Mouse (Mus musculus) cerebellum, adult 2 months (tissue): Measurements from ENCODE around the gene Btbd16. TPM values are rescaled to one million over a fixed set of nuclear protein-coding genes. Genes with fewer than 3 reads are reported as not detected.

ENCODE experiments used
- DNase-seq, 2 experiments: peaks; one replicate each; pipeline ENCODE4 v3.0.0; 2021
- H3K27ac ChIP-seq: fragments of 200-500 bp; 2 replicates; pipeline ENCODE4 v1.5.1; 2012; ENCODE audit warnings: low read length, control low read depth, inconsistent platforms; ENCODE audit not compliant: insufficient read depth
- H3K27me3 ChIP-seq: fragments of 200-500 bp; 2 replicates; pipeline ENCODE4 v1.6.1; 2012; ENCODE audit warnings: inconsistent platforms, mild to moderate bottlenecking, low read length, moderate library complexity; ENCODE audit not compliant: control insufficient read depth, insufficient read depth
- H3K4me1 ChIP-seq: fragments of 200-500 bp; 2 replicates; pipeline ENCODE4 v1.6.1; 2011; ENCODE audit warnings: low read length; ENCODE audit not compliant: control insufficient read depth, insufficient read depth
- H3K4me3 ChIP-seq: fragments of 200-500 bp; replicated peaks from 2 replicates; pipeline ENCODE3; 2011; ENCODE audit warnings: mild to moderate bottlenecking, low read depth, low read length, control low read depth; ENCODE audit not compliant: insufficient read depth
- CTCF ChIP-seq: fragments of 200-500 bp; IDR thresholded peaks from 2 replicates; pipeline ENCODE4 v1.5.1; 2011; ENCODE audit warnings: low read depth, mild to moderate bottlenecking, control low read depth, low read length, moderate library complexity, borderline replicate concordance; ENCODE audit not compliant: insufficient read depth
- POLR2A ChIP-seq: fragments of 200-500 bp; IDR thresholded peaks from 2 replicates; pipeline ENCODE4 v1.6.1; 2011; ENCODE audit warnings: low read length, control low read depth, borderline replicate concordance; ENCODE audit not compliant: insufficient read depth
- WGBS: fragments of 180-500 bp; shearing (Covaris S2); methylation state at CpG from one replicate; pipeline ENCODE4 v1.1.7; 2018; 5-methylcytosine and 5-hydroxymethylcytosine counted together
- polyA plus RNA-seq: library from polyadenylated mRNA; depleted of rRNA; stranded (reverse); fragments of >200 nt; gene quantifications from 2 replicates; pipeline ENCODE4 v1.2.3, GENCODE M21; 2012

Btbd16 gene
- polyA plus RNA-seq, 1 experiment: 0.47 TPM

DNA sequence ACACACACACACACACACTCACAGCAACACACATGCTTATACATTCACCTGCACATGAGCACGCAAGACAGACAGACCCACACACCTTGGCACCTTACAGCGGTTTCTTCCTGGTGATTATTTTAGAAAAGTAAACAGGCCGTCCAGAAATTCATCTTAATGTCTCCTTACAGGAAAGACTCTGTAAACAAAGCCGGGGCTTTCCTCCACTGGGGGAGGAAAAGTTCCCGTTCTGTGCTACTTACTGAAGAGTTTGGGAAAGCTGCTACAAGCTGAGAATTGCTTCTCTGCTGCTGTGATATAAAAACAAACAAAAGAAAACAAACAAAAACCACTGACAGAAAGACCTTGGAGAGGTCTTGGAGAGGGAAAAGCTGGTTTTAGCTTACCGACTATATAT, 34.8 kb downstream of the Btbd16 start:
- H3K4me1 ChIP-seq: 0 out of 2 replicates have a peak, but pooled peaks cover 4% of the 10 kb centered on the region
- TF ChIP-seq POLR2A (no peak), CTCF (no peak)
- H3K4me3 ChIP-seq: no peak overlapping the region
- no peak for DNase-seq
- 87% methylated on average over 6 of the region's 6 CpGs for WGBS
- no peak overlapping the region for H3K27ac ChIP-seq
- H3K27me3 ChIP-seq: no peaks in the 10 kb centered on the region

DNA sequence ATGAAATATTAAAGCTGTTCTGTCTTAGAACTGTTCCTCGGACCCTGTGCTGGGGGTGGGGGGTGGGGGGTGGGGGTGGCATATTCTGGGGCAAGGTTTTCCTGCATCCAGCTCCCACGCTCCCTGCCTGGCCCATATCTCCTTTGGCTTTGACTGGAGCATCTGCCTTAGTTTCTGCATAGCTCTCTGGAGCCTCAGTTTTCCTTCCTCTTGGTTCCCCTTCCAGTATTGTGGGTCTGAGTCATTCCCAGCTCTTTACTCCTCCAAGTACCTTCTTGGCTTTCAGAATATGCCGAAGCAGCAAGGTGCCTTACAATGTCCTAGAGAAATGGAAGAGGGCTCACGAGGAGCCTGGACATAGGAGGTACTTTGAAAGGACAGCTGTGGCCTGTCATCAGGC, 36.4 kb downstream of the Btbd16 start:
- no peak overlapping the region for H3K4me3 ChIP-seq
- TF ChIP-seq POLR2A: no peak
- no peak for TF ChIP-seq CTCF
- 0 out of 2 replicates have a peak, but pooled peaks cover 4% of the 10 kb centered on the region for H3K4me1 ChIP-seq
- 89% methylated on average over 4 of the region's 4 CpGs for WGBS
- H3K27ac ChIP-seq: no peak overlapping the region
- H3K27me3 ChIP-seq: no peaks in the 10 kb centered on the region
- DNase-seq: no peak

DNA sequence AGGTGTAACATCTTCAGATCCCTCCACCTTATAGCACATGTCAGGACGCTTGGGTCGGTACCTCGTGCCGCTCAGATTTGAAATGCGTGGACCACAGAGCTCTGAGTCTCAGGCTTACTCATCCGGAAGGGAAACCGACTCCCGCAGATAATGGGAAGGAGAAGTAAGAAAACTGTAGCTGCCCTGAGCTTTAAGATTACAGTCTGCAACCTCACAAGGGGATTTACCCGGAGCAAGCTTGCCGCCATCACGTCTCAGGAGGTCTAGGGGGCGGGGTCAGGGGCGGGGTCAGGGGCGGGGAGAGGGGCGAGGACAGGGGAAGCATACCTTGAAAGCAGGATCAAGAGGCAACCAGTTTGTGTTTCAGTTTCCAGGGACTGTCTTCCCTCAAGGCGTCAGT, 38.5 kb downstream of the Btbd16 start:
- DNase-seq: no peak
- no peak overlapping the region for H3K27ac ChIP-seq
- 0 out of 2 replicates have a peak, but pooled peaks cover 4% of the 10 kb centered on the region for H3K4me1 ChIP-seq
- no peak for TF ChIP-seq POLR2A
- TF ChIP-seq CTCF: no peak
- WGBS: 51% methylated on average over 16 of the region's 16 CpGs
- H3K4me3 ChIP-seq: no peak overlapping the region
- H3K27me3 ChIP-seq: no peaks in the 10 kb centered on the region

DNA sequence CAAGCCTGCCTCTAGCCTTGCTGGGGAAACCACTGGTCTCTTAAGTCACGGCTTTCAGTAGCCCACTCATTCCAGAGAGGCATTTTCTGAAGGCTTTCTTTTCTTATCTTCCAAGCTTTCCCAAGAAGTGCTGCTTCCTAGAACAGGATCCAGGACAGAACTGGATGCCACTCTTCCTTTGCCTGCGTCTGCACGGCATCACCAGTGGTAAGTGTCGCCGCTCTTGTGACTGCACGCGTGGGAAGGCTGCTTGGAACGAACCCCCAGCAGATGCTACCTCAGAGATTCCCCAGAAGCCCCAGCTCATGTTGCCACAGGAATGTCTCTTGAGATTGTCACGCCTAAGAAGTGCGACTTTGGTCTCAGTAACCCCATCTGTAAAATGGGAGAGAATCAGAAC, 41.7 kb downstream of the Btbd16 start:
- no peak for DNase-seq
- no peak for TF ChIP-seq POLR2A
- no peak for TF ChIP-seq CTCF
- 96% methylated on average over 10 of the region's 10 CpGs for WGBS
- Histone ChIP-seq H3K4me3 (no peak overlapping the region), H3K27me3 (no peaks in the 10 kb centered on the region), H3K27ac (no peak overlapping the region), H3K4me1 (no peaks in the 10 kb centered on the region)

DNA sequence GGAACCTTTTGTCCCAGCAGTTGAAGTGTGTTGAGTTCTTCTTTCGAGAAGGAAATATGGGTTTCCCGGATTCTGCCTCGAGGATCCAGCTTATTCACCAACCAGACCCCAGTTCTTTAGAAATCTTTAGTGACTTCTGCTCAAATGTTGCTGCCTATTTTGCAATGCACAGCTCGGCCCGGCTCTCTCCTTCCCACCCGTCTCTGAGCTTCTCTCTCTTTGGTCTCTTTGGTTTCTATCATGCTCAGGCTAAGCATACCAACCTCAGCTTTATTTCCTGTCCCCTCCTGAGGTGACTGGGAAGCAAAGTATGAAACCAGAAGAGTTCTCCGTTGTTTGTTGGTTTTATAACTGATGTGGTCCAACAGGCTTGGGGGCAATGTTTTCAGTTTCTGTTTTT, 42.4 kb downstream of the Btbd16 start:
- TF ChIP-seq CTCF (no peak), POLR2A (no peak)
- Histone ChIP-seq H3K27ac (no peak overlapping the region), H3K27me3 (no peaks in the 10 kb centered on the region), H3K4me3 (no peak overlapping the region), H3K4me1 (no peaks in the 10 kb centered on the region)
- no peak for DNase-seq
- 83% methylated on average over 7 of the region's 7 CpGs for WGBS

DNA sequence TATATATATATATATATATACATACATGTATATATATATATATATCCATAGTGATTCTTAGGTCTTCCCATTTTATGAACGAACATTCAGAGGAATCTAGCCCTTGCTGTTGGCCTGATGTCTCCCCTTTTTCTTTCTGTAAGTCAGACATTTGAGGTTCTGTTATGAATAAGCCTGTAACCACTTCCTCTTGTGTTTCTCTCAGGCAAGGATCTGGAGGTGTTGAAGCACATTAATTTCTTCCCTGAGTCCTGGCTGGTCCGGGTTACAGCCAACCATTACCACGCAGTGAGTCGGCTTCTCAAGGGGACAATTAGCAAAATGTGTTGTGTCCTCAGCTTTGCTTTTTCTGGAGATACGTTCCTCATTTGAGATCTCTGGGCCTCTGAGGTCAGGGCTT, 44.9 kb downstream of the Btbd16 start:
- H3K4me1 ChIP-seq: no peaks in the 10 kb centered on the region
- no peak for DNase-seq
- H3K27ac ChIP-seq: no peak overlapping the region
- WGBS: 84% methylated on average over 5 of the region's 5 CpGs
- H3K4me3 ChIP-seq: no peak overlapping the region
- no peak for TF ChIP-seq POLR2A
- TF ChIP-seq CTCF: no peak
- no peaks in the 10 kb centered on the region for H3K27me3 ChIP-seq

DNA sequence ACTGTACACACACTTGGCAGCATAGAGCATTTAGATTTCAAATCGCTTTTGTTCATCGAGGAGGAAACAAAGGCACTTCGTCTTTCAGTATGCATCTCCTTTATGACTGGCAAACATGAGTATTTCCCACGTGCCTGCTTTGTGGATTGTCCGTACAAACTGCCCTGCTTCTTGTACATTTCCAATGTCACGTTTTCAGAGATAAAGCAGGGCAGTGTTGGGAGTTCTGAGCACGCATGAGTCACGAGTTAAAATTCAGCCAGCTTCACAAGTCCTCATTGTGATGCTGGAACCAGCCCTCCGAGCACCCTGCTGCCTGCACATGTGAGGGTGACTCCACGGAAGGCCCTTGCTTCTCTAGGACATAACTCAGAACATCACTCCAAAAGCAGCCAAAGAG, 45.8 kb downstream of the Btbd16 start:
- no peaks in the 10 kb centered on the region for H3K27me3 ChIP-seq
- no peak overlapping the region for H3K27ac ChIP-seq
- 45% methylated on average over 10 of the region's 10 CpGs for WGBS
- H3K4me3 ChIP-seq: no peak overlapping the region
- no peak for TF ChIP-seq CTCF
- TF ChIP-seq POLR2A: no peak
- H3K4me1 ChIP-seq: no peaks in the 10 kb centered on the region
- DNase-seq: no peak

DNA sequence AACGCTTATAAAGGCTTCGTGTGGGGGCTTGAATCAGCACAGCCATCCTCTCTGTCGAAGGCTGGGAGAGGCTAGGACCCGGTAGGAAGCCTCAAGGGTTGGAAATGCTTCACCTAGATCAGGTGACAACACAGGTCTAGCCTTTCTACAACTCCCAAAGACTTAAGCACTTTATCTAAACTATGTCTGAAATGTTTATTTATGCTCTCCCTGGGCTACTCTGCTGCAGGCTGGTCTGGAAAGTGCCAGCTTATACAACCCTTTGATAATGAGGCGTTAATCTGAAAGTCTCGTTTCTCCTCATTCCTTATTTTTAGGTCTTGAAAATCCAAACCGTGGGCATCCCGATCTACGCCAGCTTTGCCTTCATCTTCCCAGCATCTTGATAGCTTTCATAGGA, 50.1 kb downstream of the Btbd16 start:
- Histone ChIP-seq H3K27me3 (no peaks in the 10 kb centered on the region), H3K4me1 (no peaks in the 10 kb centered on the region), H3K4me3 (no peak overlapping the region), H3K27ac (no peak overlapping the region)
- no peak for DNase-seq
- 83% methylated on average over 9 of the region's 9 CpGs for WGBS
- TF ChIP-seq CTCF: no peak
- TF ChIP-seq POLR2A: no peak
